Mouse (Mus musculus) neural tube, embryonic 11.5 days (tissue): ENCODE results near the gene Mptx1. TPM values are rescaled to one million over a fixed set of nuclear protein-coding genes. Genes with fewer than 3 reads are reported as not detected.
"Not testable (repeated sequence)": the region's sequence is repeated elsewhere in the genome, so short reads cannot be mapped to it uniquely, and the experiment has no call there.

Experiments
- ATAC-seq: fragments of 200-750 bp; cut with Nextera tagmentation; 2 replicates; pipeline ENCODE4 v1.8.0; 2017; ENCODE audit warnings: moderate number of reproducible peaks, mild to moderate bottlenecking, moderate TSS enrichment, moderate library complexity; ENCODE audit not compliant: insufficient read depth, low FRiP score, low TSS enrichment
- DNase-seq: peaks from one replicate; pipeline ENCODE4 v3.0.0-alpha.2; 2015; ENCODE audit warnings: low spot score
- H3K27ac ChIP-seq: fragments of 300-500 bp; sonication (generic); 2 replicates; pipeline ENCODE4 v1.5.1; 2014; ENCODE audit warnings: low read depth, mild to moderate bottlenecking, low read length
- H3K27me3 ChIP-seq: fragments of 300-500 bp; sonication (generic); 2 replicates; pipeline ENCODE4 v1.6.1; 2014; ENCODE audit warnings: mild to moderate bottlenecking, low read length, mixed read lengths; ENCODE audit not compliant: control insufficient read depth, insufficient read depth
- H3K36me3 ChIP-seq: fragments of 300-500 bp; sonication (generic); 2 replicates; pipeline ENCODE4 v1.6.1; 2014; ENCODE audit warnings: mild to moderate bottlenecking, low read length, moderate library complexity, mixed read lengths; ENCODE audit not compliant: control insufficient read depth, insufficient read depth
- H3K4me1 ChIP-seq: fragments of 300-500 bp; sonication (generic); 2 replicates; pipeline ENCODE4 v1.6.1; 2014; ENCODE audit warnings: low read length, mixed read lengths; ENCODE audit not compliant: control insufficient read depth, insufficient read depth
- H3K4me2 ChIP-seq: fragments of 300-500 bp; sonication (generic); 2 replicates; pipeline ENCODE4 v1.6.1; 2014; ENCODE audit warnings: low read depth, mild to moderate bottlenecking, moderate library complexity
- H3K4me3 ChIP-seq: fragments of 300-500 bp; sonication (generic); 2 replicates; pipeline ENCODE4 v1.5.1; 2014; ENCODE audit warnings: low read depth, low read length
- H3K9ac ChIP-seq: fragments of 300-500 bp; sonication (generic); 2 replicates; pipeline ENCODE4 v1.6.1; 2014; ENCODE audit warnings: mild to moderate bottlenecking, low read length
- H3K9me3 ChIP-seq: fragments of 300-500 bp; sonication (generic); 2 replicates; pipeline ENCODE4 v1.6.1; 2016; ENCODE audit warnings: low read length; ENCODE audit not compliant: control insufficient read depth
- WGBS: fragments of 180-500 bp; shearing (Covaris S2); extraction: QIAGEN DNeasy Blood & Tissue Kit; methylation state at CpG from one replicate; pipeline ENCODE4 v1.1.7; 2014; 5-methylcytosine and 5-hydroxymethylcytosine counted together
- polyA plus RNA-seq: library from polyadenylated mRNA; unstranded; fragments of >200 nt; fragmentation: Nextera tagmentation; extraction: Ambion mirVana; gene quantifications from 2 replicates; pipeline ENCODE4 v1.2.1, GENCODE M21; 2014

Gene Mptx1
- not detected in 2 replicates for polyA plus RNA-seq

DNA sequence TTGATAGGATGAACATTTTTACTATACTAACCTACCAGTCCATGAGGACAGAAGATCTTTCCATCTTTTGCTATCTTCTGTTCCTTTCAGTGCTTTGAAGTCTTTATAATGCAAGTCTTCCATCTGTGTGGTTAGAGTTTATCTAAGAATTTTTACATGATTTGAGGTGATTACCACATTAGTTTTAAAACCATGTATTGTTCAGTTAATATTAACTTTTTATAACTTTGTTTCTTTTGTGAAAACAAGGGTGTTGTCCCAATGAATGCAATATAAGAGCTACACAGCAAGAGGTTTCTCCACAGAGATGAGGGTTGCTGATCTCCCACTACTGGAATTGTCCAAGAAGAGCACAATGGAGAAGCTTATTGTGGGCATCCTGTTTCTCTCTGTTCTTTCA lies at the start of gene Mptx1:
TSS of gene Mptx1 (plus strand) at position 301 of the 400 bp plus-strand sequence.
- H3K4me2 ChIP-seq, result no peak within 1 kb of the TSS
- no peaks in the 10 kb centered on the region for H3K4me1 ChIP-seq
- no peaks in the 10 kb centered on the region for H3K9me3 ChIP-seq
- ATAC-seq, result no peak
- no peak within 1 kb of the TSS for H3K27ac ChIP-seq
- no peak for DNase-seq
- H3K4me3 ChIP-seq, result no peak within 1 kb of the TSS
- H3K9ac ChIP-seq, result no peak within 1 kb of the TSS
- H3K27me3 ChIP-seq, result no peaks in the 10 kb centered on the region
- H3K36me3 ChIP-seq, result no peaks in the 10 kb centered on the region

DNA sequence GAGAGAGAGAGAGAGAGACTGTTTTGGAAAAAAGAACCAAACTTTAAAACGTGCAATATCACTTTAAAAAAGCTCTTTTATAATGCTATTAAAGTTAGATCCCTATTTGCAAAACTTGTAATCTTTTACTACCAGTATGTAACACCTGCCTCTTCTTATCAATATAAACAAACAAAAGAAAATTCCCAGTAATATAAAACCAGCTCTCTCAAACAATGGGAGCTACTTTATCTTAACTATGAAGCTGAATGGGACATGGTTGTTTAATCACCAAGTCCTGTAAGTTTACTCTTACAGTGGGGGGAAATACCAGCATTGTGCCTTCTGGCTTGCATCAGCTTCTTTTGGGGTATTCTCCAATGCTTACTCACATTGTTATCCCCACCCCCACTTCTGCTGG lies 27.2 kb upstream of the Mptx1 start:
- DNase-seq (no peak), ATAC-seq (no peak)
- Histone ChIP-seq H3K9ac (no peak overlapping the region), H3K4me3 (no peak overlapping the region), H3K27me3 (no peaks in the 10 kb centered on the region), H3K4me1 (no peaks in the 10 kb centered on the region), H3K27ac (no peak overlapping the region), H3K4me2 (no peak overlapping the region), H3K9me3 (no peaks in the 10 kb centered on the region), H3K36me3 (no peaks in the 10 kb centered on the region)
- 67% methylated on average over 1 of the region's 1 CpGs for WGBS

DNA sequence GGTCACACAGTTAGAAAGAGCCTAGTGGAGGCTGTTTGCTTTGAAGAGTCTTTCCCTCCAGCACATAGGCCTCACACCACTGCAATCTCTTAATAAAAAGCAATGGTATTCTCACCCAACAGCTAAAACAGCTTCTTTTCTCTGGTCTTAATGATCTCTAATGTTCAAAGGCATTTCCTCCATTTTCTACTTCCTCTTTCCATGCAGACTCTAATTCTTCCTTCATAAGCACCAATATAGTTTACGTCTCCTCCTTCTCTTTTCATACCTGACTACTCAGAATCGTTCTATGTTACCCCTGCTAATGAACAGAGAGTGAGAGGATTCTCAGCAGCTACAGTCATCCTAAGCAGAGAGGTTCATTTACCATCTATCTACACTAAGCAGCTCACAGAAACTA lies 13.0 kb upstream of the Mptx1 start:
- ATAC-seq (no peak), DNase-seq (no peak)
- H3K4me3 ChIP-seq, result no peak overlapping the region
- 85% methylated on average over 2 of the region's 2 CpGs for WGBS
- H3K9ac ChIP-seq, result no peak overlapping the region
- no peaks in the 10 kb centered on the region for H3K4me1 ChIP-seq
- H3K36me3 ChIP-seq, result no peaks in the 10 kb centered on the region
- H3K27ac ChIP-seq, result no peak overlapping the region
- H3K27me3 ChIP-seq, result no peaks in the 10 kb centered on the region
- no peaks in the 10 kb centered on the region for H3K9me3 ChIP-seq
- H3K4me2 ChIP-seq, result no peak overlapping the region

- H3K9me3 ChIP-seq, ATAC-seq, H3K27me3 ChIP-seq, H3K9ac ChIP-seq, H3K27ac ChIP-seq, H3K4me3 ChIP-seq, H3K4me1 ChIP-seq, H3K4me2 ChIP-seq, H3K36me3 ChIP-seq, DNase-seq: not testable (repeated sequence)
- WGBS, result 77% methylated on average over 1 of the region's 1 CpGs
Observed at GRCm38 (mm10) chr1:174353636-174354035, 23.3 kb downstream of the Mptx1 start.

- no peak overlapping the region for H3K4me3 ChIP-seq
- H3K27me3 ChIP-seq, result no peaks in the 10 kb centered on the region
- ATAC-seq (no peak), DNase-seq (no peak)
- no peaks in the 10 kb centered on the region for H3K9me3 ChIP-seq
- WGBS, result 83% methylated on average over 5 of the region's 5 CpGs
- no peaks in the 10 kb centered on the region for H3K4me1 ChIP-seq
- no peaks in the 10 kb centered on the region for H3K36me3 ChIP-seq
- H3K4me2 ChIP-seq, result no peak overlapping the region
- H3K27ac ChIP-seq, result no peak overlapping the region
- no peak overlapping the region for H3K9ac ChIP-seq
Observed at GRCm38 (mm10) chr1:174354640-174355039, 24.3 kb downstream of the Mptx1 start.

- H3K4me3 ChIP-seq, result no peak within 1 kb of the TSS
- no peaks in the 10 kb centered on the region for H3K4me1 ChIP-seq
- no peaks in the 10 kb centered on the region for H3K9me3 ChIP-seq
- no peaks in the 10 kb centered on the region for H3K27me3 ChIP-seq
- H3K36me3 ChIP-seq, result no peaks in the 10 kb centered on the region
- no peak within 1 kb of the TSS for H3K27ac ChIP-seq
- no peak within 1 kb of the TSS for H3K4me2 ChIP-seq
- no peak for ATAC-seq
- no peak for DNase-seq
- no peak within 1 kb of the TSS for H3K9ac ChIP-seq
- WGBS, result 86% methylated on average over 2 of the region's 2 CpGs
Observed at GRCm38 (mm10) chr1:174364882-174365451, 34.6 kb downstream of the Mptx1 start, which contains the start of gene Olfr417. TSS of gene Olfr417 (plus strand) at chr1:174365122.

GRCm38 (mm10) chr1:174373799-174374198 lies 43.5 kb downstream of the Mptx1 start:
- Histone ChIP-seq H3K9ac (no peak overlapping the region), H3K27me3 (no peaks in the 10 kb centered on the region), H3K4me2 (no peak overlapping the region), H3K9me3 (no peaks in the 10 kb centered on the region), H3K27ac (no peak overlapping the region), H3K36me3 (no peaks in the 10 kb centered on the region), H3K4me3 (no peak overlapping the region), H3K4me1 (no peaks in the 10 kb centered on the region)
- WGBS, result 90% methylated on average over 3 of the region's 3 CpGs
- DNase-seq, result no peak
- no peak for ATAC-seq

Other genes starting within 250 kb of the Mptx1 start
- gene Olfr429, start 246.2 kb upstream of the Mptx1 start, polyA plus RNA-seq, result not detected in 2 replicates
- not detected in 2 replicates for gene Olfr427, start 233.6 kb upstream of the Mptx1 start, polyA plus RNA-seq
- not detected in 2 replicates for gene Olfr231, start 209.4 kb upstream of the Mptx1 start, polyA plus RNA-seq
- gene Olfr424, start 199.0 kb upstream of the Mptx1 start, polyA plus RNA-seq, result not detected in 2 replicates
- gene Olfr420, start 174.9 kb upstream of the Mptx1 start, polyA plus RNA-seq, result not detected in 2 replicates
- 2.5 TPM in 2 replicates for gene Spta1, start 157.7 kb upstream of the Mptx1 start, polyA plus RNA-seq
- gene Olfr419, start 78.5 kb upstream of the Mptx1 start, polyA plus RNA-seq, result not detected in 2 replicates
- not detected in 2 replicates for gene Olfr417, start 34.6 kb downstream of the Mptx1 start, polyA plus RNA-seq
- gene Olfr248, start 60.5 kb downstream of the Mptx1 start, polyA plus RNA-seq, result not detected in 2 replicates
- gene Olfr414, start 93.5 kb downstream of the Mptx1 start, polyA plus RNA-seq, result not detected in 2 replicates
- not detected in 2 replicates for gene Olfr220, start 111.6 kb downstream of the Mptx1 start, polyA plus RNA-seq
- 6.9 and 7.4 TPM in 2 replicates for gene Fmn2, start 171.3 kb downstream of the Mptx1 start, polyA plus RNA-seq